Mouse (Mus musculus) MEL (cell line): ENCODE measurements at regions not wholly inside any gene's neighbourhood (a gene's known extent, or its start where the extent isn't known, plus 50 kb on each side); places are given as distances from the start of the nearest gene placed in this dataset.

ENCODE experiments used
- BHLHE40 ChIP-seq: IDR thresholded peaks from 2 replicates; pipeline ENCODE4 v1.6.1; 2012; ENCODE audit warnings: low read depth, mild to moderate bottlenecking, inconsistent platforms, low read length, improper control_type of control experiment, borderline replicate concordance
- EP300 ChIP-seq, 2 experiments: IDR thresholded peaks; 2 replicates each; pipeline ENCODE4 v1.6.1; 2011; ENCODE audit warnings: improper control_type of control experiment in 2 of 2, low read length in 2 of 2, low read depth in 1 of 2, mild to moderate bottlenecking in 1 of 2
- GATA1 ChIP-seq: IDR thresholded peaks from 2 replicates; pipeline ENCODE4 v1.6.1; 2011; ENCODE audit warnings: low read depth, low read length, improper control_type of control experiment
- MAFK ChIP-seq: IDR thresholded peaks from 2 replicates; pipeline ENCODE4 v1.6.1; 2011; ENCODE audit warnings: low read depth, mild to moderate bottlenecking, low read length, improper control_type of control experiment, borderline replicate concordance
- POLR2A ChIP-seq, 2 experiments: IDR thresholded peaks; 2 replicates each; pipeline ENCODE4 v1.6.1; 2011 to 2012; ENCODE audit warnings: low read length in 2 of 2, mild to moderate bottlenecking in 2 of 2, control low read depth in 1 of 2, improper control_type of control experiment in 1 of 2, low read depth in 1 of 2, moderate library complexity in 1 of 2; ENCODE audit not compliant: control insufficient read depth in 1 of 2, insufficient read depth in 1 of 2, poor library complexity in 1 of 2

DNA sequence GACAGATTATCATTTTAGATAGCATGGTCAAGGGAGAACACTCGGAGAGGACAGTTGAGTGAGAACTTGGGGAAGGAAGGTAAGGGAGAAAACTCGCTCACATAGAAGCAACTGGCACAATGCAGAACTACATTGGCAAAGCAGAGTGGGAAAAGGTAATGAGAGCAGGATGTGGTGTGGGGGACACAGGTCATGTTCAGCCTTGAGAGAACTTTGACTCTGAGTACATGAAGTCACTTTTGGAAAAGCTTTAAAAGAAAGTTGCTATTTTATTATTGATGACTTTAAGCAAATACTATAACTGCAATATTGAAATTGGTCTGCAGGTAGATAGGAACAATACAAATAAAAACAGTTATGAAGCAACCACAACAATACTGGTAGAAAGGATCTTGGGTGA lies 437.4 kb upstream of the Jag1 start:
- TF ChIP-seq POLR2A (IDR thresholded peaks at IDR 0.05; ENCODE audit: control insufficient read depth in 1 of 2, insufficient read depth in 1 of 2, low read depth in 1 of 2, low read length in 2 of 2, poor library complexity in 1 of 2) = no peak
- TF ChIP-seq BHLHE40 = no peak
- TF ChIP-seq EP300 (IDR thresholded peaks at IDR 0.05; ENCODE audit: low read depth in 1 of 2, low read length in 2 of 2) = no peak
- TF ChIP-seq GATA1 = no peak
- no peak for TF ChIP-seq MAFK
